Mouse (Mus musculus) right cerebral cortex, postnatal 14 days (tissue): ENCODE measurements at regions not wholly inside any gene's neighbourhood (a gene's known extent, or its start where the extent isn't known, plus 50 kb on each side); places are given as distances from the start of the nearest gene placed in this dataset.

Experiments
- DNase-seq: peaks from one replicate; pipeline ENCODE4 v3.0.0; 2022

DNA sequence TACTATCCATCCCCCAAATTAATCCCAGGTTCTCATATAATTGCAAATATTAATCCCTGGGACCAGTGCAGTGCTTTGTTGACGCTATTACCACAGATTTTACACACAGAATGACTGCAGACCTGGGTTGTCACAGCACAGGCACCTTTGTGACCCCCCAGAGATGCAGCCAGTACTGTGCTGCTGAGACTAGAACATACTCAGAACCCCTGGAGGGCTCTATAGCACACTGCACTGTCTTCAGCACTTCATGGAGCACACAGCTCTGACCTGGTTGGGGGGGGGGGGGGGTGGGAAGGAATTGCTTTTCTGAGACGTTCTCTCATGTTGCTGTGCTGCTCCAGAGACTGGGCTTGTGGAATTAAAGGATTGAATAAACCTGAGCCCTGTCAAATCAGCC, 154.9 kb upstream of the Gm34302 start:
- no peak for DNase-seq

GRCm38 (mm10) chr3:63637913-63638312, 154.2 kb upstream of the Gm34302 start:
- no peak for DNase-seq

DNA sequence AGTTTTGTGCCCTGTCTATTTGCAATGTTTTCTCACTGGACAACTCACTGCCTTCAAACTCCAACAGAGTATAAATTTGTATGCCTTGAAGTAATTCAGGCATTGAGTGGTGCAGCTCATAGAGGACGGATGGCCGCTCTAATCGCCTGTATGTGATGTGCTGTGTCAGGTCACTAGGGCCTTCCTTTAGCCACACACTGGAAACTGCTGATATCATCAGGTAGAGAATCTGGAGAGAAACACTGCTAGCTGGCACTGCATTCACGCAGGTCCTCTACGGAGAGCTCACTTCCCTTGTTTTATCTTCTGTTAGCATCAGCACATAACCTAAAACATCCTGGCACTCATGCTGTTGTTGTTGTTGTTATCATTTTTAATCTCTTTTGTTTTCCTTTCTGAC, 144.0 kb upstream of the Gm34302 start:
- DNase-seq = no peak

DNA sequence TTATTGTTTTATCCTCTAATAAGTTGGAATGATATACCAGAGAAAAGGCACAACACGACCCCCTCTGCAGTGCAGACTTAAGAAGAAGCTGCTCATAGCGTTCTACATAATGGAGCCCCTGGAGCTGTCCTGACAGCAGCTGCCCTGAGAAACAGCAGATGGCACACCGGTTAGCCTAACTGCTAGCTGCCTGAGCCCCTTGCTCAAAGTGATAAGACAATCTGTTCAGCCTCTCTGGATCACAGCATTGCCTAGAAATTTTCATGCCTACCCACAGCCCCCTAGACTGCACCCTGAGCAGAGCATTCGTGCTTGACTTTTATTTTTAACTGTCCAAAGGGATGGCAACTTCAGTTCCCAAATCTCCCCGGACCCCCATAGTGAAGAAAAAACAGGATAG, 132.4 kb upstream of the Gm34302 start:
- DNase-seq = no peak

- DNase-seq = peak; percentile 14
Measured at GRCm38 (mm10) chr3:63613652-63614051, 130.0 kb upstream of the Gm34302 start.

DNA sequence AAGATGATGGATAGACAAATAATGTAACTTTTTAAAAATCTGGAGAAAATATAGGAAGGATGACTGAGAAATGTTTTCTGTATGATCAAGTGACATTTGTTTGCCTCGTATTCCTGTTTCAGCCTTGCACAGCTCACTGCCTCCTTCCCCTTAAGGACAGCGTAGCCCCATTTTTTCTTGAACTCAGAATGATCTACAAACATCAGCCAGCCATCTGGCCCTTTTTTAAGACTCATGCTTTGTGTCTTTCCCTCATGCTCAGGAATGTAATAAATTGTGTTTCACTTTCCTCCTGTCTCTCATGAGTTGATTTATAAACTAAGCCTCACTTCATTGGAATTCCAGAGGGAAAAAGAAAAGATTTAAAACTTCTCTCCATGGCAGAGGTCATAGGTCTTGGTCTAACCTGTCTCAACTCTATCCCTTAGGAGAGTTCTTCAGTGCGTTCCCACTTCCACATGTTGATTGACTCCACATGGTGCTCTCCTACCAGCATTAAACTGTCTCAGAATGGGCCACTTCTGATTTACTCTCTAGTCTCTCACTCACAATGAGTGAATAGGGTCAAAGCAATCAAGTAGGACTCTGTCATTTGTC, 129.2 kb upstream of the Gm34302 start:
- DNase-seq = no peak

GRCm38 (mm10) chr3:63610113-63610919, 126.6 kb upstream of the Gm34302 start:
- no peak for DNase-seq

DNA sequence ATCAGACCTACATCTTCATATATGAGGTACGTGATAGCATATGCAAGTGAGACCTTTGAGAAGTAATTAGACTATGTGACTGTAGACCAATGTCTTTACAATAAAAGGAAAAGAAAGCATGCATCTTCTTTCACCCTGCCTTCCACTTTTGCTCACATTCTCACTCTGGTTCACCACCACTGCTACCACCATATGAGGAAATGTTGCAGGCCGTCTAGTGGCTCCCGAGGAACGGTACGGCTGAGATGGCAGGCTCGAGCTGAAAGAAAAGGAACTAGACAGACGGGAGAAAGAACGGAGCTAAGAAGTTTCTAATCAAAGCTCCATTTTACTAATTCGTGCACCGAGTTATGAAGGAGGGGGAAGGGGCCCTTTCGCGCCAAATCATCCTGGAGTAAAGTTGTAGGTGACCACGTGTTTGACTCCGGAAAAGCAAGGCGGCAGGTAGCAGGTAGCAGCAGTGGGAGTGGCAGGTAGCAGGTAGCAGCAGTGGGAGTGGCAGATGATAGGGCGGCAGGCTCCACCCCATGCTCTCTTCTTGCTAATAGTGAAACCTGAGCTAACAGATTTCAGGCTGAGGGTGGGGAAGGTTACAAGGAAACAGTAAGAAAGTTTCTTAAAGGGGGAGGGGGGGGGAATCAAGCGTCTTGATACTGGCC, 125.9 kb upstream of the Gm34302 start:
- no peak for DNase-seq

- DNase-seq = no peak
Measured at GRCm38 (mm10) chr3:63582717-63583696, 99.3 kb upstream of the Gm34302 start.

DNA sequence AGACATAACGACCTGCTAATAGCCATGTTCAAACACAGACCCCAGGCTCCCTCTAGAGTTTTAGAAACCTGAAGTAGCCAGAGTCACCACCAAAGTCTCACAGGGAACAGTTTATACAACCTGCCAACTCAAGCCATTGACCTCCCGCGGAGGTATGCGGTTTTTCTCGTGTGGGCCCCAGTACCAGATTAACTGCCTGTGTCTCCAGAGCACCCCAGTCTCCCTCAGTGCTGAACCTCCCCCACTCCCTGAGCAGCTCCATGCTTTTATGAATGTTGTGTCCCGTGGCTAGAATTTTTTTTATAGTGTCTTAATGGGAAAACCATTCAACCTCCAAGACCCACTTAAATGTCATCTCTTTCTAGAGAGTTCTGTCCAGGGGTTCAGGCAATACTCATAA, 98.5 kb upstream of the Gm34302 start:
- DNase-seq = no peak

DNA sequence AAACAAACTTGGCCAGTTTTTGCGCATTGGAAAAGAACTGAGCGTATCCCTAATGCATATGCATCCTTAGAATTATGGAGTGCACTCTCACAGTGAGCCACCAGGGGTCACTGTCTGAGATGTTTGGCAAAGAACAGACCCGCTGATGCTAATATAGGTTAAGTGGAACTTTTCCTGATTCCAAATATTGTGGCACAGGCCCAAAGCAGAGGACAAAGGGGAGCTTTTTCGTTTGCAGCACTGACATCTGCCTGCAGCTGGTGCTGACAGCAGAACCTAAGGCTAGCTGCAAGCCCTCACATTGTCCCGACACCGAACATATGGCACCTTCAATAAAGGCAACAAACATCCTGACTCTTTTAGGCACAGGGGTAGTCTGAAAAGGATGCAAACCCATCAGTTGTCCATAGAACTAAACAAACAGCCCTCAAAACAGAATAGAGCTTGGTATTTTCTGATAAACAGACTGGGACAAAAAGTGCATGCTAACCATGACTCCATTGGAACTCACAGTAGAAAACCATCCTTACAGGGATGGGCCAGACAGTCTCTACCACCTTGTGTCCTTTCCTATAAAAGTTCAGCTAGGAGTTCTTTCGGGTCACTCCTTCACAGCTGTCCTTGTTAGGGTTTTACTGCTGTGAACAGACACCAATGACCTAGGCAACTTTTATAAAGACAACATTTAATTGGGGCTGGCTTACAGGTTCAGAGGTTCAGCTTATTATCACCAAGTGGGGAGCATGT, 87.1 kb upstream of the Gm34302 start:
- DNase-seq = peak; percentile 80

GRCm38 (mm10) chr3:63570082-63570481, 86.4 kb upstream of the Gm34302 start:
- no peak for DNase-seq

- DNase-seq = no peak
Measured at GRCm38 (mm10) chr3:63569004-63569596, 85.4 kb upstream of the Gm34302 start.

- no peak for DNase-seq
Measured at GRCm38 (mm10) chr3:63567726-63568125, 84.0 kb upstream of the Gm34302 start.

- DNase-seq = no peak
Measured at GRCm38 (mm10) chr3:63563057-63563456, 79.4 kb upstream of the Gm34302 start.

GRCm38 (mm10) chr3:63562532-63562931, 78.9 kb upstream of the Gm34302 start:
- no peak for DNase-seq

- DNase-seq = no peak
Measured at GRCm38 (mm10) chr3:63560745-63561151, 77.1 kb upstream of the Gm34302 start.

DNA sequence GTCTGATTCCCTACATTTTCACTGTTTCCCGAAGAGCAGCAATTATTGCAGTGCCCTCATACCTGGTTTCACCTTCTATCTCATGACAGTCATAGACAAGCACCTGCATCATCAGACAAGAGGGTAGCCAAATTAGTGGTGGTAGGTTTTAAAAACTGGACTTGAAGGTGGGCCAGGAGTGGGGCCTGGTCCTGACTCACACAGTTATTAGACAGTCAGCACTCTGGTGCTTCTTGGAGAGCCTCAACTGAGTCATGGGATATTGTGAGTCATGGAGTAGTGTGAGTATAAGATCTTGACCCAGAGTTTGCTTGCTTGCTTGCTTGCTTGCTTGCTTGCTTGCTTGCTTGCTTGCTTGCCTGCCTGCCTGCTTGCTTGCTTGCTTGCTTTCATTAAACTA, 73.1 kb upstream of the Gm34302 start:
- no peak for DNase-seq

- no peak for DNase-seq
Measured at GRCm38 (mm10) chr3:63554872-63555271, 71.2 kb upstream of the Gm34302 start.

DNA sequence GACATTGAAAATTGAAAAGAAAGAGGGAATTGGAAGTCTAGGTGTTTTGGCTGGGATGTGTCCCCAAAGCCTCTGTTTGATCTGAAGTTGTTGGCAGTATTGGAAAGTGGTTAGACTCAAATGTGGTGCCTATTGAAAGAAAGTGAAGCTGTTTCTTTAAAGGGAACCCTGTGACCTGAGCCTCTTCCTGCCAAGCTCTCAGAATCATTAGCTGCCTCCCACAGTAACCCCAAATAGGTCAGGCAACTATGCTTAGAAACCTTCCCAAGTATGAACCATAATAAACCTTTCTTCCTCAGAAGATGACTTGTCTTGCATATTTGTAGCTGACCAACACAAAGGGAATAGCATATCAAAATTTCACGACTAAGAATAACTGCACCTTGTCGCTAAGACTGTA, 69.7 kb upstream of the Gm34302 start:
- no peak for DNase-seq

DNA sequence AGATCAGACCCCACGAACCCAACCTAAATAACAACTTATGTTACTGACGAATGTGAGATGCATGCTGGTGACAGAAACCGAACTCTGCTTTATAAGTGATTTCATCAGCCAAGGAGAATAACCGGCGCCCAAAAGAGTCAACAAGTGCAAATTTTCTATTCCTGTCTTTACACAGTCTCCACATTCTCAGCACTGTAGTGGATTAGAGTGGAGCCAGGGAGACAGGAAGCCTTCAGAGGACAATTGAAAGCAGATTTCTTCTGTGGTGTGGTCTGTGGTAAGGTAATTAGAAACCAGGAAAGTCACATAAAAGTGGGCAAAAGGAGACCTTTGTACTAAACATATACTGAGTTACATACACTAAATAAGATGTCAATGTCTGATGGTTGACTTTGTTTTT, 68.0 kb upstream of the Gm34302 start:
- DNase-seq = no peak
